Mouse (Mus musculus): ENCODE results near the gene Gm3685. TPM values are rescaled to one million over a fixed set of nuclear protein-coding genes. Genes with fewer than 3 reads are reported as not detected.
"Not testable (repeated sequence)": the region's sequence is repeated elsewhere in the genome, so short reads cannot be mapped to it uniquely, and the experiment has no call there.

Gene Gm3685
- not detected in 2 replicates for polyA plus RNA-seq (2014; fragmentation: Nextera tagmentation; extraction: Ambion mirVana)

GRCm38 (mm10) chr14:7044870-7045269 lies at the start of gene Gm3685:
Gene Gm3685, minus strand, starts transcription at chr14:7044970.
- WGBS (ENCODE audit: insufficient replicate concordance) = no CpG with 5 or more reads among the region's 2 CpGs

GRCm38 (mm10) chr14:7026781-7027749 lies 17.7 kb downstream of the Gm3685 start, which contains the start of gene Gm10406:
Gene Gm10406, minus strand, starts transcription at chr14:7027449.
- ATAC-seq (replicated peaks; ENCODE audit: insufficient number of reproducible peaks, low FRiP score, low TSS enrichment); H3K9me3 ChIP-seq (replicated peaks; ENCODE audit: control insufficient read depth, low read length); H3K36me3 ChIP-seq (ENCODE audit: control insufficient read depth, insufficient read depth, low read length); H3K4me1 ChIP-seq (ENCODE audit: control insufficient read depth, insufficient read depth, low read length); H3K27ac ChIP-seq (ENCODE audit: low read depth, low read length); H3K27me3 ChIP-seq (ENCODE audit: control insufficient read depth, insufficient read depth, low read length): not testable (repeated sequence)
- peak within 1 kb of the TSS; percentile 68 for H3K4me2 ChIP-seq
- WGBS (ENCODE audit: insufficient replicate concordance) = 2% methylated on average over 40 of the region's 70 CpGs
- H3K9ac ChIP-seq (ENCODE audit: low read depth, low read length) = peak within 1 kb of the TSS; percentile 58; the same call in 1 of the 2 replicates
- H3K4me3 ChIP-seq (ENCODE audit: low read depth, low read length) = peak within 1 kb of the TSS; percentile 42

More at GRCm38 (mm10) chr14:7044870-7045269, at the start of gene Gm3685:
- not testable (repeated sequence) for H3K27me3 ChIP-seq (ENCODE audit: control insufficient read depth, insufficient read depth, low read length); H3K4me3 ChIP-seq (ENCODE audit: low read depth, low read length); ATAC-seq (replicated peaks; ENCODE audit: insufficient number of reproducible peaks, low FRiP score, low TSS enrichment); H3K9me3 ChIP-seq (replicated peaks; ENCODE audit: control insufficient read depth, low read length); H3K4me1 ChIP-seq (ENCODE audit: control insufficient read depth, insufficient read depth, low read length); H3K9ac ChIP-seq (ENCODE audit: low read depth, low read length); H3K27ac ChIP-seq (ENCODE audit: low read depth, low read length); H3K36me3 ChIP-seq (ENCODE audit: control insufficient read depth, insufficient read depth, low read length); H3K4me2 ChIP-seq

- not testable (repeated sequence) for H3K27ac ChIP-seq (ENCODE audit: low read depth, low read length); ATAC-seq (replicated peaks; ENCODE audit: insufficient number of reproducible peaks, low FRiP score, low TSS enrichment)
- WGBS (ENCODE audit: insufficient replicate concordance) = 7% methylated on average over 8 of the region's 9 CpGs
These were observed 18.5 kb downstream of the Gm3685 start for GRCm38 (mm10) chr14:7026274-7026673.

More at GRCm38 (mm10) chr14:7026274-7026673, 18.5 kb downstream of the Gm3685 start:
- not testable (repeated sequence) for H3K9ac ChIP-seq (ENCODE audit: low read depth, low read length); H3K9me3 ChIP-seq (replicated peaks; ENCODE audit: control insufficient read depth, low read length); H3K4me1 ChIP-seq (ENCODE audit: control insufficient read depth, insufficient read depth, low read length); H3K36me3 ChIP-seq (ENCODE audit: control insufficient read depth, insufficient read depth, low read length); H3K27me3 ChIP-seq (ENCODE audit: control insufficient read depth, insufficient read depth, low read length); H3K4me3 ChIP-seq (ENCODE audit: low read depth, low read length)
- H3K4me2 ChIP-seq = peak overlapping the region; percentile 68; the same call in 1 of the 2 replicates

Other genes starting within 250 kb of the Gm3685 start
- gene Gm3642, start 204.7 kb downstream of the Gm3685 start, polyA plus RNA-seq (2014; fragmentation: Nextera tagmentation; extraction: Ambion mirVana) = not detected in 2 replicates
- 1.2 and 2.1 TPM in 2 replicates for gene Gm3667, start 155.0 kb downstream of the Gm3685 start, polyA plus RNA-seq (2014; fragmentation: Nextera tagmentation; extraction: Ambion mirVana)
- not detected in 2 replicates for gene Gm6356, start 71.2 kb downstream of the Gm3685 start, polyA plus RNA-seq (2014; fragmentation: Nextera tagmentation; extraction: Ambion mirVana)
- 0.19 TPM in 1 of 2 replicates, not detected in the other for gene Gm10406, start 17.5 kb downstream of the Gm3685 start, polyA plus RNA-seq (2014; fragmentation: Nextera tagmentation; extraction: Ambion mirVana)
- 0.69 and 1.6 TPM in 2 replicates for gene Gm3696, start 55.7 kb upstream of the Gm3685 start, polyA plus RNA-seq (2014; fragmentation: Nextera tagmentation; extraction: Ambion mirVana)
- gene Gm6676, start 80.4 kb upstream of the Gm3685 start, polyA plus RNA-seq (2014; fragmentation: Nextera tagmentation; extraction: Ambion mirVana) = not detected in 2 replicates
- 3.5 and 5.0 TPM in 2 replicates for gene Gm3512, start 129.6 kb upstream of the Gm3685 start, polyA plus RNA-seq (2014; fragmentation: Nextera tagmentation; extraction: Ambion mirVana)
- gene Gm16434, start 149.6 kb upstream of the Gm3685 start, polyA plus RNA-seq (2014; fragmentation: Nextera tagmentation; extraction: Ambion mirVana) = not detected in 2 replicates
- gene Gm3727, start 219.7 kb upstream of the Gm3685 start, polyA plus RNA-seq (2014; fragmentation: Nextera tagmentation; extraction: Ambion mirVana) = not detected in 2 replicates